Mouse (Mus musculus) midbrain, embryonic 14.5 days (tissue): ENCODE measurements at regions not wholly inside any gene's neighbourhood (a gene's known extent, or its start where the extent isn't known, plus 50 kb on each side); places are given as distances from the start of the nearest gene placed in this dataset.
"Not testable (repeated sequence)": the region's sequence is repeated elsewhere in the genome, so short reads cannot be mapped to it uniquely, and the experiment has no call there.

Source experiments
- ATAC-seq: fragments of 200-750 bp; cut with Nextera tagmentation; 2 replicates; pipeline ENCODE4 v1.8.0; 2017; ENCODE audit warnings: moderate number of reproducible peaks, moderate library complexity; ENCODE audit not compliant: low FRiP score, low TSS enrichment
- DNase-seq: peaks from one replicate; pipeline ENCODE4 v3.0.0-alpha.2; 2015
- H3K27ac ChIP-seq: fragments of 300-500 bp; sonication (generic); replicated peaks from 2 replicates; pipeline ENCODE4 v1.5.1; 2014; ENCODE audit warnings: mild to moderate bottlenecking, low read depth, low read length, moderate library complexity
- H3K27me3 ChIP-seq: fragments of 300-500 bp; sonication (generic); 2 replicates; pipeline ENCODE4 v1.6.1; 2014; ENCODE audit warnings: low read length, control low read depth, mixed read lengths; ENCODE audit not compliant: control insufficient read depth, insufficient read depth
- H3K36me3 ChIP-seq: fragments of 300-500 bp; sonication (generic); 2 replicates; pipeline ENCODE4 v1.6.1; 2014; ENCODE audit warnings: low read length, control low read depth; ENCODE audit not compliant: control insufficient read depth, insufficient read depth
- H3K4me1 ChIP-seq: fragments of 300-500 bp; sonication (generic); 2 replicates; pipeline ENCODE4 v1.6.1; 2014; ENCODE audit warnings: mild to moderate bottlenecking, antibody characterized with exemption, low read length, control low read depth; ENCODE audit not compliant: control insufficient read depth, insufficient read depth
- H3K4me2 ChIP-seq: fragments of 300-500 bp; sonication (generic); 2 replicates; pipeline ENCODE4 v1.6.1; 2014; ENCODE audit warnings: mild to moderate bottlenecking, low read length, moderate library complexity
- H3K4me3 ChIP-seq: fragments of 300-500 bp; sonication (generic); replicated peaks from 2 replicates; pipeline ENCODE4 v1.5.1; 2014; ENCODE audit warnings: low read depth, low read length
- H3K9ac ChIP-seq: fragments of 300-500 bp; sonication (generic); replicated peaks from 2 replicates; pipeline ENCODE4 v1.6.1; 2014; ENCODE audit warnings: mild to moderate bottlenecking, low read length, moderate library complexity
- H3K9me3 ChIP-seq: fragments of 300-500 bp; sonication (generic); 2 replicates; pipeline ENCODE4 v1.6.1; 2016; ENCODE audit warnings: low read length, control low read depth, mixed read lengths; ENCODE audit not compliant: control insufficient read depth
- WGBS: fragments of 180-500 bp; shearing (Covaris S2); extraction: QIAGEN DNeasy Blood & Tissue Kit; methylation state at CpG from one replicate; pipeline ENCODE4 v1.1.7; 2014; 5-methylcytosine and 5-hydroxymethylcytosine counted together

DNA sequence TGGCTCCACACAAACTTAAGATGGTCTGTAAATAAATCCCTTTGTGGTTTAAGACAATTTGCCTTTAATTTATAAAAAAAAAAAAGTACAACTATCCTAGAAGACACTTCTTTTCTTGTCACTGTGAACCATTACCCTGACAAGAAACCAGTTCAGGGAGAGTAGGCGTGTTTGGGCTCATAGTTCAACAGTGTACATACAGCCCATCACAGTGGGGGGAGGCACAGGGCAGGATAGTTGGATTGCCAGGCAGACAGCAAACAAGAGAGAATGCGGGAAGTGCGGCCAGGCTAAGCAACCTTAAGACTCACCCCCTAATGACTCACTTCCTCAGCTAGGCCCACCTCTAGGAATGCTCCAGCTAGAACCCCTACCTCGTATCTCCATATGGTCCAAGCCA is 119.2 kb upstream of the Rybp start:
- no peaks in the 10 kb centered on the region for H3K9me3 ChIP-seq
- H3K27ac ChIP-seq: no peak overlapping the region
- no peaks in the 10 kb centered on the region for H3K36me3 ChIP-seq
- H3K27me3 ChIP-seq: no peaks in the 10 kb centered on the region
- ATAC-seq: no peak
- no peak overlapping the region for H3K4me3 ChIP-seq
- H3K9ac ChIP-seq: no peak overlapping the region
- H3K4me2 ChIP-seq: no peak overlapping the region
- H3K4me1 ChIP-seq: no peaks in the 10 kb centered on the region
- 94% methylated on average over 4 of the region's 4 CpGs for WGBS
- DNase-seq: no peak

DNA sequence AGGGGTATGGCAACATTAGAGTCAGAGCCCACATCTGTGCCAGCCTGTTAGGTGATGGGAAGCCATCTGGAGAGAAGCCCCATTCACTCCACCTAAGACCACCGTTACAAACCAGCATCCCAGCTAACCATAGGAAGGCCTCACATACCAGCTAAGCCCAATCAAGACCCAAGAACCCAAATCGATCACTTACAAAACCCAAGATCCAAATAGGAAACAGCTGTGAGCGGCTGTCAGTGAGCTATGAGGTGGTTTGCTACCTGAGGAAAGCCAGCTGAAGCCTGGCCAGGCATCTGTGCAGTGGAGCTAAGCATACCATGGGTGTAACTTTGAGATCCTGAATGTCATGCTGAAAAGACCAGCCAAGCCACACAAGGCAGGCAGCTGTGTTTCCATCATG is 116.9 kb upstream of the Rybp start:
- 90% methylated on average over 3 of the region's 3 CpGs for WGBS
- no peak overlapping the region for H3K27ac ChIP-seq
- no peaks in the 10 kb centered on the region for H3K36me3 ChIP-seq
- no peak for DNase-seq
- no peak for ATAC-seq
- no peaks in the 10 kb centered on the region for H3K9me3 ChIP-seq
- no peaks in the 10 kb centered on the region for H3K27me3 ChIP-seq
- H3K4me3 ChIP-seq: no peak overlapping the region
- no peak overlapping the region for H3K4me2 ChIP-seq
- H3K9ac ChIP-seq: no peak overlapping the region
- H3K4me1 ChIP-seq: no peaks in the 10 kb centered on the region

DNA sequence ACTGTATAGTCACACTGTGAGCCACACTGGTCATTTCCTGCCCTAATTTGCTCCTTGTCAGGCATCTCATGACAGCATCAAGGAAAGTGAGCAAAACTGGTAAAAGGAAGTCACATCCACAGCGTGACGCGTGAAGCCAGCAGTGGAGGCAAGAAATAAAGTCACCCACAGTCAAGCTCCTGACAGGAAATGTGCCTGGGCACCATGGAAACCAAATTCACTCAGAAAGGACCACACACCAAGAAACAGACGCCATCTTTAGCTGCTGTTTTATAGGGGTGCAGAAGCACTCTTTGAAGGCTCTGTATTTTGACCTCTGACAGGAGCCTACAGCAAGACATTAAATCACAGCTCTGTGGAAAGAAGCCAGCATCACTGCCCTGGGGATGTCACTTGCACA is 115.4 kb upstream of the Rybp start:
- 54% methylated on average over 4 of the region's 4 CpGs for WGBS
- DNase-seq (no peak), ATAC-seq (no peak)
- Histone ChIP-seq H3K4me1 (no peaks in the 10 kb centered on the region), H3K4me3 (no peak overlapping the region), H3K27me3 (no peaks in the 10 kb centered on the region), H3K9ac (no peak overlapping the region), H3K27ac (no peak overlapping the region), H3K4me2 (no peak overlapping the region), H3K36me3 (no peaks in the 10 kb centered on the region), H3K9me3 (no peaks in the 10 kb centered on the region)

DNA sequence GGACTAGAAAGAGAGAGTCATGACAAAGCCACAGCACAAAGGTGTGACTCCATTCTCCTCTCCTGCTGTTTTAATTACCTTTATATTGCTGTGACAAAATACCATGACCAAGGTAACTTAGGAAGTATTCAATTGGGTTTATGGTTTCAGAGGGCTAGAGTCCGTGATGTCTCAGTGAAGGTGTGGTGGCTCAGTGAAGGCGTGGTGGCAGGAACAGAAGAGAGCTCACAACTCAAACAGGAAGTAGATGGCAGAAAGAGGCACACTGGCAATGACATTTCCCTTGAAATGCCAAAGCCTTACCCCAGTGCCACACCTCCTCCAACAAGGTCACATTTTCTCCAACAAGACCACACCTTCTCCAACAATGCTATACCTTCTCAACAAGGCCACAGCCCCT is 114.4 kb upstream of the Rybp start:
- no peak for ATAC-seq
- H3K9me3 ChIP-seq: no peaks in the 10 kb centered on the region

DNA sequence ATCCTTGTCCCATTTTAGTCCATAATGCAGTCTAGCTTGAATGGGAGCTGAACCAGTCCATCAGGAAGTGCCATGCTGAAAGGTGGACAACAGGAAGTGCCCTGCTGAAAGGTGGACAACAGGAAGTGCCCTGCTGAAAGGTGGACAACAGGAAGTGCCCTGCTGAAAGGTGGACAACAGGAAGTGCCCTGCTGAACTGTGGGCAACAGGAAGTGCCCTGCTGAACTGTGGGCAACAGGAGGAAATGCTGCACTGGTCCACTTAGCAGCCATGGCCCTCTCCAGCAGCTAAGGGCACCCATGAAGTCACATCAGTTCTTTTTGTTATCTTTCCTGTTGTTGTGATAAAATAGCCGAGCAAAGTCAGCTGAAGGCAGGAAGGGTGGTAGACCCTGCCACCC is 112.1 kb upstream of the Rybp start:
- WGBS: 89% methylated on average over 1 of the region's 1 CpGs
- not testable (repeated sequence) for H3K4me3 ChIP-seq, H3K9ac ChIP-seq

More for the DNA sequence above, 114.4 kb upstream of the Rybp start:
- Histone ChIP-seq H3K36me3 (no peaks in the 10 kb centered on the region), H3K27ac (no peak overlapping the region), H3K27me3 (no peaks in the 10 kb centered on the region), H3K4me3 (no peak overlapping the region), H3K9ac (no peak overlapping the region), H3K4me1 (no peaks in the 10 kb centered on the region), H3K4me2 (no peak overlapping the region)
- 87% methylated on average over 2 of the region's 2 CpGs for WGBS
- no peak for DNase-seq

DNA sequence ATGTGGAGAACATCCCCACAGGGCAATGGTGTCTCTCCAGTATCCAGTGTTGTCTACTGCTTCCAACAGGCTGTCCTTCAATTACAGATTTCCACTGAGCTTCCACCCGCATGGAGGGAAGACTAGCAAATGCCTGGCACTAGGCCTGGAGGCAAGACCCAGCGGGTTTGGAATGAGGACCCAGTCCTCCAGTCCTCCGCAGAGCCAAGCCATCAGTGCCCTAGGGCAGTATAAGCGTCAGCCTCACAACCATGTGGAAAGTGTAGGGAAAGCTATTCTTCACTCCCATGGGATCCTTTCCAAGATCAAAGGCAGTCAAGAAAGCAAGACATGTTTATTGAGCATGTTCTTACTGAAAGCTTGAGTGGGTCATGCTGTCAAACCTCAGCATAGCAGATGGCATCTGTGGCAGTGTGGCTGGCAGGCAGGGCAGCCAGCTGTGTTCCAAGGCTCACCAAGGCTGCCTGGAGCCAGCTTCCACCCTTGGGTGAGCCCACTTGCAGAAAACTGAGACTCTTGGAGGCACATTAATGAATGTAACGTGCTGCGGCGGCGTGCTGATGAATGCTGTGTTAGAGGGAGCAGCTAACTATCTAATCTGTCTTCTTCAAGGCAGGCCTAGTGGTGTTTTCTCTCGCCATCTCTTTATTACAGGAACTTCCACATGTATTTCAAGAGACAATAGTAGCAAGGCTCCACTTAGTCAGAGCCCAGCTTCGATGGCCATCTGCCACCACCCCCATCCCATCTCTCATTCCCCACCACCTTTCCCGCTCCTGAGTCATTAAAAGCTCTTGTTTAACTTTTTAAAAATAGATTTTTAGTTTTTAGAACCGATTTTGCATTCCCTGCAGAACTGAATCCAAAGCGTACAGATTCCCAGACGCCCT is 109.3 kb upstream of the Rybp start:
- no peak overlapping the region for H3K4me3 ChIP-seq
- no peak overlapping the region for H3K4me2 ChIP-seq
- H3K27me3 ChIP-seq: no peaks in the 10 kb centered on the region
- H3K36me3 ChIP-seq: no peaks in the 10 kb centered on the region
- H3K4me1 ChIP-seq: no peaks in the 10 kb centered on the region
- H3K27ac ChIP-seq: no peak overlapping the region
- ATAC-seq (no peak), DNase-seq (no peak)
- H3K9me3 ChIP-seq: no peaks in the 10 kb centered on the region
- no peak overlapping the region for H3K9ac ChIP-seq
- WGBS: 74% methylated on average over 14 of the region's 14 CpGs

More for the DNA sequence above, 112.1 kb upstream of the Rybp start:
- not testable (repeated sequence) for H3K4me1 ChIP-seq, H3K27ac ChIP-seq, DNase-seq, H3K36me3 ChIP-seq, ATAC-seq, H3K27me3 ChIP-seq, H3K4me2 ChIP-seq, H3K9me3 ChIP-seq

DNA sequence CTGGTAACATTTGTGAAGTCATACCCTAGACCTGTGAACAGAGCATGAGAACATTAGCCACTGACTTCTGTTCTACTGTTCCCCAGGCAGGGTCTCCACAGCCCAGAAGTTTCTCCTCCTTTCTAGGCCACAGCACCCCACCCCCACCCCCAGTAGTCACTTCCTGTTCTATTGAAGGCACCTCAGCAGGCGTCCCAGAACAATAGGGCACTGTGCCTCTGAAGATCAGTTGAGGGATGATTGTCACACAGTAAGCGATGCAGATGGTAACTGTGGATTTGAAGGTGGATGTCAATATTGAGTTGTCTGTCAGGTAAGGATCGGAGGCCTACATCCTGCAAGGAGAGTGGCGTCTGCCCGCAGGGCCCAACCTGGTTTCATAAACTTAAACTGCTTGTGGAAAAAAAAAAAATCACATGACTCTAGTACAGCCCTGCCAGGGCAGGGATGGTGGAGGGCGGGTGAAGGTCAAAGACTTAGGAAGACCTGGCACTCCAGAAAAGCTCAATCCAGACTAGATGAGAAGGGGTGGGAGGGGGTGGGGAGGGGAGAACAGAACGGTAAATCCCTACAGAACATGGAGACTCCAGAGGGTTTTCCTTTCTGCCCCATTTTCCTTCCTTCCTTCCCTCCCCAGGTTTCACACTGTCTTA is 103.1 kb upstream of the Rybp start:
- 73% methylated on average over 7 of the region's 7 CpGs for WGBS
- Histone ChIP-seq H3K4me3 (no peak overlapping the region), H3K4me1 (no peaks in the 10 kb centered on the region), H3K9ac (no peak overlapping the region), H3K4me2 (no peak overlapping the region), H3K27me3 (no peaks in the 10 kb centered on the region), H3K36me3 (no peaks in the 10 kb centered on the region), H3K27ac (no peak overlapping the region), H3K9me3 (0 out of 2 replicates have a peak, but pooled peaks cover 4% of the 10 kb centered on the region)
- ATAC-seq (no peak), DNase-seq (no peak)

DNA sequence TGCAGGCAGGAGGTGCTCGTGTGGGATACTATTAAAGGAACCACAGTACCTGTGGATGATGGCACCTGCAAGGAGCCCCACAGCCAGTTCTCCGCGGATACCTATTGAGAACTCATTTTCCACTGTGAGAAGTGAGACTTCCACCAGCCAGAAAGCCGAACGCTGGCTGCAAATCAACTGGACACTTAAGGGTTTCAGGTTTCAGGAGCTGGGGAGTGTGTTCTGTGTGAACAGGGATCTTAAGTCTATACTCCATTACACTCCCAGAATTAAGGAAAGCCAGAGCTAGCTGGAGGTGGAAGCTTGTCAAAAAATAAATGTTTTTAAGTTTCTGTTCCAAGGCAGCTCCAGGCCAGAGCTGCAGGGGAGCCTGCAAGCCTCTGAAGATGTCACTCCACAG is 99.8 kb upstream of the Rybp start:
- Histone ChIP-seq H3K4me2 (no peak overlapping the region), H3K27me3 (no peaks in the 10 kb centered on the region), H3K4me1 (no peaks in the 10 kb centered on the region), H3K9ac (no peak overlapping the region), H3K4me3 (no peak overlapping the region), H3K9me3 (0 out of 2 replicates have a peak, but pooled peaks cover 4% of the 10 kb centered on the region), H3K27ac (no peak overlapping the region), H3K36me3 (no peaks in the 10 kb centered on the region)
- ATAC-seq (no peak), DNase-seq (no peak)
- 42% methylated on average over 5 of the region's 5 CpGs for WGBS

DNA sequence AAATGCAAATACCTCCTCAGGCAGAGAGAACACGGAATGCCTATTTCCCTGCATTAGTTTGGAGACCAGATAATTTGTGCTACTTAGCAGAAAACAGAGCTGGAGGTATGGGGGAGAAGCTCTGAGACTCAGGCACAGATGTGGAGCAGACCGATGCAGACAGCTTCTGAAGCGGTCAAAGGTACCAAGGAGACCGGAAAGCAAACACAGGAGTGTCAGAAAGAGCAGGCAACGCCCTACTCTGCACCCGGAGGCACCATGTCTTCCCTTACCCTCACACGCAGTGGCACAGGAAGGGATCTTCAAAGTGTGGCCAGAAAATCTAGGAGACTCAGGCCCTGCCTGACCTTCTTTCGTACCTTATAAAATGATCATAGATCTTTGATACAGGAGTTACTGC is 98.4 kb upstream of the Rybp start:
- no peak for ATAC-seq
- no peaks in the 10 kb centered on the region for H3K36me3 ChIP-seq
- WGBS: 75% methylated on average over 8 of the region's 8 CpGs
- no peak overlapping the region for H3K27ac ChIP-seq
- H3K4me2 ChIP-seq: no peak overlapping the region
- H3K9ac ChIP-seq: no peak overlapping the region
- no peak for DNase-seq
- 0 out of 2 replicates have a peak, but pooled peaks cover 4% of the 10 kb centered on the region for H3K9me3 ChIP-seq
- H3K4me1 ChIP-seq: peaks cover 7% of the 10 kb centered on the region
- no peak overlapping the region for H3K4me3 ChIP-seq
- H3K27me3 ChIP-seq: no peaks in the 10 kb centered on the region
